Mouse (Mus musculus) brain, adult 2 months (tissue): ENCODE results near the gene Klk1b8.
"Not testable (repeated sequence)": the region's sequence is repeated elsewhere in the genome, so short reads cannot be mapped to it uniquely, and the experiment has no call there.

Experiments
- DNase-seq: peaks from one replicate; pipeline ENCODE4 v3.0.0; 2011; ENCODE audit warnings: low read depth, low spot score

The Klk1b8 gene

GRCm38 (mm10) chr7:43995577-43995976 lies 45.1 kb downstream of the Klk1b8 start, which contains the start of gene Klk1b11:
TSS of gene Klk1b11 (plus strand) at chr7:43995877.
- DNase-seq, result not testable (repeated sequence)
